Mouse (Mus musculus): Measurements from ENCODE around the gene Opn1sw.

- TF ChIP-seq TCF12 (IDR thresholded peaks at IDR 0.05; ENCODE audit: insufficient read depth, poor library complexity, severe bottlenecking): no peak
- TF ChIP-seq POLR2A (IDR thresholded peaks at IDR 0.05; ENCODE audit: insufficient read length, low read depth): no peak
- no peak for TF ChIP-seq USF1 (IDR thresholded peaks at IDR 0.05; ENCODE audit: low read depth)
- TF ChIP-seq E2F4 (IDR thresholded peaks at IDR 0.05; ENCODE audit: insufficient read depth): no peak
- TF ChIP-seq MYOD1 (IDR thresholded peaks at IDR 0.05; ENCODE audit: control insufficient read depth in 1 of 3, insufficient read length in 2 of 3, low read depth in 2 of 3): no peak
- TF ChIP-seq CEBPB (IDR thresholded peaks at IDR 0.05; ENCODE audit: insufficient read depth, poor library complexity, severe bottlenecking): no peak
- TF ChIP-seq SRF (IDR thresholded peaks at IDR 0.05; ENCODE audit: control insufficient read depth, insufficient read length, low read depth): no peak
Measured at GRCm38 (mm10) chr6:29382442-29382841, 5.8 kb downstream of the Opn1sw start.

All from myocyte (in vitro differentiated cells).